ENCODE assay signal across 22 mouse cellular contexts in the genomic region with DNA sequence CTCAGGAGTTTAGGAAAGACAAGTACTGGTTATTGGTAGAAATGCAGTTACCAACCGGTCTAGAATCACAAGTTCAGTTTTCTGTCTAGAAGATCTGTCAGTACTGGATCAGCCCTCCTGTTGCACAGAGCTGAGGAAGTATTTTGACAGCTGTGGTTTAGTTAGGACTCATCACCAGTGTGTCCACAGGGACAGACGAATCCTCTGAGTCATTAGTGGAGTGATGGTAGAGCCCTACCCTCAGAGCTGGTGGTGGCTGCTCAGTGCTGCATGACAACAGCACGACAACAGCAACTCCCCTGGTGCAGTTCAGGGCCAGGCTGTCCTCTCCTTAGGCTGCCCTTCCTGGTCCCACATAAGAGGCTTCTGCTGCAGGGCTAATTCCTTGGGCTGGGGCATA. TPM values are rescaled to one million over a fixed set of nuclear protein-coding genes. Genes with fewer than 3 reads are reported as not detected.
A peak's percentile ranks its signal among the peaks of the same experiment; 100 is the strongest.
DNase-seq lines count a peak whose midpoint lies in the region; ATAC-seq and TF ChIP-seq lines count a peak whose summit lies in the region.
"Had no signal": no experiment of that assay in that cellular context is flagged by ENCODE, and none has a peak within 500 bp of the region (broad histone marks: within the 10 kb centered on the region; RNA-seq: fewer than 3 reads in every experiment).

No protein-coding gene starts in this region.

- DNase-seq in heart, adult 11 months: peak; percentile 70
- no peak for DNase-seq in heart, embryonic 10.5 days (ENCODE audit: low spot score)
- peak; percentile 65 for DNase-seq in 416B (ENCODE audit: low read depth)
- DNase-seq in Patski (ENCODE audit: low read depth, low spot score): no peak
- no peak for DNase-seq in left cerebral cortex, adult 9 months (ENCODE audit: low spot score in 2 of 2)
- DNase-seq: adrenal gland, postnatal 14 days; cerebellum, adult 8-10 months; kidney, adult 2 months; kidney, postnatal 14 days; lung, embryonic 14.5 days; right cerebral cortex, postnatal 4 days; thymus, adult 2 months had no signal

- in situ Hi-C loops in Patski (cut with MboI; ENCODE audit: low pct_unique_long_range_greater_than_20kb): loop anchor here (5.0 kb wide), 1 partner anchor 62 kb away; no protein-coding TSS in a partner anchor

- no peak for TF ChIP-seq POLR2A in myocyte (IDR thresholded peaks at IDR 0.05; ENCODE audit: insufficient read length, low read depth)

- no peaks in the 10 kb centered on the region for H3K79me2 ChIP-seq in myocyte (ENCODE audit: control insufficient read depth, insufficient read depth)

- no peak overlapping the region for H3K27ac ChIP-seq in heart, embryonic 10.5 days
- H3K27ac ChIP-seq in kidney, embryonic 15.5 days: no peak overlapping the region
- H3K27ac ChIP-seq: forebrain, embryonic 13.5 days; hindbrain, embryonic 15.5 days; liver, embryonic 14.5 days; midbrain, embryonic 10.5 days had no signal

- CTCF ChIA-PET in Patski (lab: Charles Lee): interaction anchor here (1.2 kb wide), 1 partner anchor 62 kb away, joined by 4 read pairs; no protein-coding TSS in a partner anchor

- peak overlapping the region; percentile 2 for H3K4me2 ChIP-seq in myocyte (ENCODE audit: low read depth)
- no peak overlapping the region for H3K4me2 ChIP-seq in kidney, embryonic 15.5 days
- H3K4me2 ChIP-seq: forebrain, embryonic 13.5 days; heart, embryonic 11.5 days; hindbrain, embryonic 15.5 days; lung, embryonic 14.5 days had no signal

- no peak overlapping the region for H3K9ac ChIP-seq in kidney, embryonic 15.5 days
- H3K9ac ChIP-seq: forebrain, embryonic 13.5 days; hindbrain, embryonic 15.5 days; liver, embryonic 14.5 days; lung, embryonic 14.5 days had no signal

- 75% methylated on average over 3 of the region's 3 CpGs for WGBS in heart, embryonic 10.5 days
- 79% methylated on average over 3 of the region's 3 CpGs for WGBS in kidney, embryonic 15.5 days

- H3K27me3 ChIP-seq in heart, embryonic 10.5 days (ENCODE audit: insufficient read depth, poor library complexity, severe bottlenecking): no peaks in the 10 kb centered on the region
- H3K27me3 ChIP-seq in Patski: no peaks in the 10 kb centered on the region
- no peaks in the 10 kb centered on the region for H3K27me3 ChIP-seq in myocyte (ENCODE audit: control insufficient read depth, insufficient read depth, insufficient read length)
- no peaks in the 10 kb centered on the region for H3K27me3 ChIP-seq in kidney, embryonic 15.5 days
- H3K27me3 ChIP-seq: forebrain, embryonic 13.5 days; hindbrain, embryonic 15.5 days had no signal

- H3ac ChIP-seq in myocyte (ENCODE audit: control insufficient read depth, insufficient read length): no peak overlapping the region

- POLR2A ChIA-PET in Patski (lab: Charles Lee): no interaction called here

- peaks cover 24% of the 10 kb centered on the region for H3K36me3 ChIP-seq in heart, embryonic 10.5 days
- H3K36me3 ChIP-seq in myocyte (ENCODE audit: control insufficient read depth, insufficient read depth): peaks cover 4% of the 10 kb centered on the region
- peaks cover 23% of the 10 kb centered on the region for H3K36me3 ChIP-seq in kidney, embryonic 15.5 days

- no peak for TF ChIP-seq CTCF in Patski (IDR thresholded peaks at IDR 0.05)

- peak; percentile 62 for ATAC-seq in Patski
- no peak for ATAC-seq in kidney, embryonic 15.5 days (replicated peaks; ENCODE audit: low FRiP score)
- ATAC-seq: activated CD4-positive, CD25-positive, alpha-beta regulatory T cell, adult 4 months; forebrain, embryonic 13.5 days; midbrain, embryonic 16.5 days had no signal

- H3K9me3 ChIP-seq in heart, embryonic 10.5 days: no peaks in the 10 kb centered on the region
- no peaks in the 10 kb centered on the region for H3K9me3 ChIP-seq in kidney, embryonic 15.5 days (replicated peaks)
- H3K9me3 ChIP-seq: forebrain, embryonic 13.5 days; hindbrain, embryonic 15.5 days; midbrain, embryonic 10.5 days had no signal

- no peaks in the 10 kb centered on the region for H3K4me1 ChIP-seq in heart, embryonic 10.5 days
- H3K4me1 ChIP-seq in kidney, embryonic 15.5 days: no peaks in the 10 kb centered on the region
- H3K4me1 ChIP-seq: hindbrain, embryonic 15.5 days; midbrain, embryonic 10.5 days had no signal

- H3K4me3 ChIP-seq in heart, embryonic 10.5 days: no peak overlapping the region
- H3K4me3 ChIP-seq in myocyte: no peak overlapping the region
- H3K4me3 ChIP-seq in kidney, embryonic 15.5 days (replicated peaks): no peak overlapping the region
- H3K4me3 ChIP-seq: erythroblast, embryonic 14.5 days; forebrain, embryonic 13.5 days; hindbrain, embryonic 15.5 days; midbrain, embryonic 10.5 days had no signal

TF ChIP-seq in myocyte, 11 proteins besides CTCF, POLR2A, EP300 and RAD21:
- TF ChIP-seq CEBPB (IDR thresholded peaks at IDR 0.05; ENCODE audit: insufficient read depth, poor library complexity, severe bottlenecking) (no peak), MYOD1 (IDR thresholded peaks at IDR 0.05; ENCODE audit: control insufficient read depth in 1 of 3, insufficient read length in 2 of 3, low read depth in 2 of 3) (peak in 1 of 3 experiments; percentile 45), TCF3 (IDR thresholded peaks at IDR 0.05; ENCODE audit: insufficient read length, low read depth) (no peak), USF1 (IDR thresholded peaks at IDR 0.05; ENCODE audit: low read depth) (no peak), SRF (IDR thresholded peaks at IDR 0.05; ENCODE audit: control insufficient read depth, insufficient read length, low read depth) (no peak), MAX (IDR thresholded peaks at IDR 0.05; ENCODE audit: low read depth) (no peak), MYOG (IDR thresholded peaks at IDR 0.05; ENCODE audit: control insufficient read depth in 1 of 3, insufficient read depth in 1 of 3, insufficient read length in 2 of 3, low read depth in 2 of 3) (no peak)

RNA-seq across cellular contexts. Expression of gene Pdhb, which starts 18.8 kb away (rescaled TPM):
- 332 and 445 TPM in 2 replicates for polyA plus RNA-seq in heart, embryonic 10.5 days (2016; fragmentation: Nextera tagmentation; extraction: Ambion mirVana)
- polyA plus RNA-seq in Patski (2021) (217 TPM), myocyte (2012; fragmentation: generic; extraction: Trizol) (193 TPM)
- 235 and 241 TPM in 2 replicates for polyA plus RNA-seq in kidney, embryonic 15.5 days (2015; fragmentation: Nextera tagmentation; extraction: Ambion mirVana)

RNA-seq across cellular contexts. Expression of gene Pxk, which starts 56.1 kb away (rescaled TPM):
- 23.1 and 24.1 TPM in 2 replicates for polyA plus RNA-seq in heart, embryonic 10.5 days (2016; fragmentation: Nextera tagmentation; extraction: Ambion mirVana)
- polyA plus RNA-seq in Patski (2021): 67.3 TPM
- polyA plus RNA-seq in myocyte (2012; fragmentation: generic; extraction: Trizol): 10.5 TPM
- 33.7 and 35.1 TPM in 2 replicates for polyA plus RNA-seq in kidney, embryonic 15.5 days (2015; fragmentation: Nextera tagmentation; extraction: Ambion mirVana)

RNA-seq across cellular contexts. Expression of gene Kctd6, which starts 59.9 kb away (rescaled TPM):
- polyA plus RNA-seq in heart, embryonic 10.5 days (2016; fragmentation: Nextera tagmentation; extraction: Ambion mirVana): 3.5 and 7.2 TPM in 2 replicates
- polyA plus RNA-seq in Patski (2021) (43.9 TPM), myocyte (2012; fragmentation: generic; extraction: Trizol) (6.3 TPM)
- 9.0 and 9.3 TPM in 2 replicates for polyA plus RNA-seq in kidney, embryonic 15.5 days (2015; fragmentation: Nextera tagmentation; extraction: Ambion mirVana)

Comparison
In these comparisons a context has a peak if more than half of its experiments do, and no peak if none do; other contexts are left out.
1. DNase-seq: peak in heart, adult 11 months (single experiment) and 416B (single experiment); none in heart, embryonic 10.5 days (single experiment), Patski (single experiment) and left cerebral cortex, adult 9 months (0 of 2).